Comparison of ENCODE assay signal across 9 mouse cellular contexts in the genomic region with DNA sequence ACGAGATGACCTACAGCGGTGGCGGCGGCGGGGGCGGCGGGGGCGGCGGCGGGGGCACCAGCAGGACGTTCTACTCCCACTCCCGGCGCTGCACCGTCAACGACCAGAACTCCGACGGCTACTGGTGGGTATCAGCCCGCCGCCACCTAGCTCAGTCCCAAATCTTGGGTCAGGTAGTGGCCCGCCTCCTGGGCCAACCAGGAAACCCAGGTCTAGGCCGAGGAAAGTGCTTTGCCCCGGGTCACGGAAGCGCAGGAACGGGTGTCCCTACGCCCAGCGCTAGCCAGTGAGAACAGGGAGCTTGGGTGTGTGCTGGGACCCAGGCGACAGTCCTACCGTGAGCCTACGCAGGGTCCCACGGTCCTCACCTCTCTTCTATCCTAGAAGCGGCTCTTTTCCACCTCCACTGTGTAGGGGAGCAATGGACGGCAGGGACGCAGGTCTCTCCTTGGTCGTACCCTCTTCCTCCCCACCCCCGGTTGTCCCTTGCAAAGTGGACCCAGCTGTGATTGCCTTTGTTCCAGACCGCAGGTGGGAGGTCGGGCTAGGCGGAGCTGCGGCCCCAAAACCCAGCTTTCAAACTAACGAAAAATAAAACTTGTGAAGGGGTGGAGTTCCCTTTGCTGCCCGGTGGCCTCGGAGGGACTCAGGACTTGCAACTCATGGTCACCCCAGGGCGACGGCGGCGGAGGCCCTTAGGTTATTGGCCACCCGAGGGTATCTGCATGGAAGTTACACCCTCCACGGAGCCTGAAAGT. TPM values are rescaled to one million over a fixed set of nuclear protein-coding genes. Genes with fewer than 3 reads are reported as not detected.
DNase-seq lines count a peak whose midpoint lies in the region; ATAC-seq lines count a peak whose summit lies in the region.
"Had no signal": no experiment of that assay in that cellular context is flagged by ENCODE, and none has a peak within 500 bp of the region (broad histone marks: within the 10 kb centered on the region; RNA-seq: fewer than 3 reads in every experiment).

No protein-coding gene starts in this region.

- under 1% methylated on average over 47 of the region's 49 CpGs for WGBS in limb, embryonic 12.5 days
- WGBS in midbrain, embryonic 11.5 days = under 1% methylated on average over 49 of the region's 49 CpGs

- no peaks in the 10 kb centered on the region for H3K36me3 ChIP-seq in limb, embryonic 12.5 days
- no peaks in the 10 kb centered on the region for H3K36me3 ChIP-seq in midbrain, embryonic 11.5 days (ENCODE audit: control insufficient read depth, insufficient read depth, low read length)

- H3K4me2 ChIP-seq in limb, embryonic 12.5 days = peak overlapping the region; percentile 88
- H3K4me2 ChIP-seq in midbrain, embryonic 11.5 days = peak overlapping the region; percentile 55

- peak; percentile 73 for ATAC-seq in limb, embryonic 12.5 days (ENCODE audit: insufficient number of reproducible peaks, insufficient read depth, low FRiP score, low TSS enrichment, low read depth)
- ATAC-seq in midbrain, embryonic 11.5 days (ENCODE audit: low FRiP score) = peak; percentile 49
- ATAC-seq: Patski had no signal

- H3K27me3 ChIP-seq in limb, embryonic 12.5 days = peaks cover 66% of the 10 kb centered on the region
- peaks cover 57% of the 10 kb centered on the region for H3K27me3 ChIP-seq in midbrain, embryonic 11.5 days (ENCODE audit: control insufficient read depth, insufficient read depth, low read length)

- peak overlapping the region; percentile 50 for H3K4me3 ChIP-seq in limb, embryonic 12.5 days (replicated peaks)
- H3K4me3 ChIP-seq in midbrain, embryonic 11.5 days (ENCODE audit: low read depth, low read length) = peak overlapping the region; percentile 37

- peaks cover 19% of the 10 kb centered on the region for H3K4me1 ChIP-seq in limb, embryonic 12.5 days (replicated peaks)
- peaks cover 22% of the 10 kb centered on the region for H3K4me1 ChIP-seq in midbrain, embryonic 11.5 days (ENCODE audit: control insufficient read depth, insufficient read depth, low read length)

- H3K9ac ChIP-seq in limb, embryonic 12.5 days (replicated peaks) = peak overlapping the region; percentile 59
- H3K9ac ChIP-seq in midbrain, embryonic 11.5 days (ENCODE audit: low read length) = no peak overlapping the region

- peak overlapping the region; percentile 35; the same call in 1 of the 2 replicates for H3K27ac ChIP-seq in limb, embryonic 12.5 days
- no peak overlapping the region for H3K27ac ChIP-seq in midbrain, embryonic 11.5 days (ENCODE audit: low read depth, low read length)

- intact Hi-C loops in heart, postnatal 14 days (cut with DNase I) = loop anchor here (5.0 kb wide), 1 partner anchor 80 kb away; no protein-coding TSS in a partner anchor

- no peaks in the 10 kb centered on the region for H3K9me3 ChIP-seq in limb, embryonic 12.5 days
- H3K9me3 ChIP-seq in midbrain, embryonic 11.5 days (ENCODE audit: control insufficient read depth, low read length) = no peaks in the 10 kb centered on the region

- peak; percentile 20 for DNase-seq in kidney, adult 11 months
- DNase-seq in kidney, adult 8-10 months = no peak
- DNase-seq in embryo, embryonic 10 days (ENCODE audit: low spot score) = peak; percentile 31
- DNase-seq in heart, postnatal 14 days = peak; percentile 12 to 27
- DNase-seq in midbrain, embryonic 11.5 days (ENCODE audit: low spot score, missing footprints) = peak; percentile 97
- DNase-seq in adipocyte (ENCODE audit: low spot score) = no peak
- no peak for DNase-seq in left cerebral cortex, adult 8-10 months (ENCODE audit: low spot score in 2 of 2)

RNA-seq across cellular contexts. Expression of a gene that starts 0.8 kb away (rescaled TPM):
- 100 to 1,000 TPM; 356 to 362 TPM for total RNA-seq in heart, postnatal 14 days (2021)
- polyA plus RNA-seq in limb, embryonic 12.5 days (2016; fragmentation: Nextera tagmentation; extraction: Ambion mirVana) = 4.8 and 5.3 TPM in 2 replicates
- polyA plus RNA-seq in midbrain, embryonic 11.5 days (2014; fragmentation: Nextera tagmentation; extraction: Ambion mirVana) = 0.57 and 0.71 TPM in 2 replicates
- total RNA-seq in left cerebral cortex, adult 8-10 months (2022) = under 1 TPM; 0.32 to 0.63 (median 0.34) TPM

RNA-seq across cellular contexts. Expression of a gene that starts 52.9 kb away (rescaled TPM):
- total RNA-seq in heart, postnatal 14 days (2021) = 10 to 100 TPM; 10.7 to 11.0 TPM
- polyA plus RNA-seq in limb, embryonic 12.5 days (2016; fragmentation: Nextera tagmentation; extraction: Ambion mirVana) = 38.3 and 43.8 TPM in 2 replicates
- polyA plus RNA-seq in midbrain, embryonic 11.5 days (2014; fragmentation: Nextera tagmentation; extraction: Ambion mirVana) = 36.0 and 39.8 TPM in 2 replicates
- 10 to 100 TPM; 15.4 to 21.9 (median 18.8) TPM for total RNA-seq in left cerebral cortex, adult 8-10 months (2022)

Comparison
In these comparisons a context has a peak if more than half of its experiments do, and no peak if none do; other contexts are left out.
1. DNase-seq: peak in kidney, adult 11 months (single experiment), embryo, embryonic 10 days (single experiment), heart, postnatal 14 days (2 of 2) and midbrain, embryonic 11.5 days (single experiment); none in kidney, adult 8-10 months (0 of 2), adipocyte (single experiment) and left cerebral cortex, adult 8-10 months (0 of 2).
2. RNA of a gene that starts 0.8 kb away (total RNA-seq): 356 to 362 TPM in heart, postnatal 14 days; 0.32 to 0.63 TPM in left cerebral cortex, adult 8-10 months; every median in the first group is over 100 times any median in the second.